Comparison of ENCODE assay signal across 9 mouse cellular contexts in the genomic region with DNA sequence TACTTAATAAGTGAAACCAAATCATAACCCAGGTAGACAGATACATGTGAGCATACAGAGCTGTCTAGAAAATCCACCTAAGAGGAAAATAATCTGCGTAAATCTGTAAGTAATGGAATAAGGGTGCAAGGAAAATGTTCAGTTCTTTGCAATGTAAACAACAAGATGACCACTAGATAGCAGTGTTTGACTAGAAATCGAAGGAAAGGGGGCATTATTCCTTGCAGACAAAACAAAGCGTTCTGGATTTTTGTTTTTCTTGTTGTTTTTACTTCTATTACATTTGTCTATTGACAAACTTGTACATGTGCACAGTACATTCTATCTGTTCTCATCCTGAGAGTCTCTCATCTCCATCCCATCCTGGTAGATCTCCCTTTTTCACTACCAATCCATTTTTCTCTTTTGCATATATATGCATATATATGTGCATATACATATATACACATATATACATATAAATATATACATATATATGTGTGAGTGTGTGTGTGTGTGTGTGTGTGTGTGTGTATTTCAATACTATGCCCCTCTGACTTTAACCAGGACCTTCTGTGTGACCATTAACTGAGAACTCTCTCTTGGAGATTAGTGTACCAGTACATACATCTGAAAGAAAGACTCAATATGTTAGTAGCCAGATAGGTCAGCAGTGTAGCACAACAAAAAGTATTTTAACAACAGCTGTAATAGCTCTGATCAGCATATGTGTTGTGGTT.
DNase-seq lines count a peak whose midpoint lies in the region; ATAC-seq and TF ChIP-seq lines count a peak whose summit lies in the region.
"Had no signal": no experiment of that assay in that cellular context is flagged by ENCODE, and none has a peak within 500 bp of the region (broad histone marks: within the 10 kb centered on the region; RNA-seq: fewer than 3 reads in every experiment).

No protein-coding gene starts in this region.

- H3K36me3 ChIP-seq in forebrain, postnatal 0 days (ENCODE audit: insufficient read depth), result no peaks in the 10 kb centered on the region
- no peaks in the 10 kb centered on the region for H3K36me3 ChIP-seq in neural tube, embryonic 14.5 days (ENCODE audit: control insufficient read depth, insufficient read depth, low read length)
- H3K36me3 ChIP-seq: heart, embryonic 13.5 days had no signal

- H3K4me1 ChIP-seq in forebrain, postnatal 0 days (ENCODE audit: insufficient read depth), result no peaks in the 10 kb centered on the region
- H3K4me1 ChIP-seq in neural tube, embryonic 14.5 days (ENCODE audit: control insufficient read depth, insufficient read depth, low read length), result no peaks in the 10 kb centered on the region
- H3K4me1 ChIP-seq: heart, embryonic 13.5 days had no signal

- H3K27me3 ChIP-seq in forebrain, postnatal 0 days (ENCODE audit: insufficient read depth, low read length), result no peaks in the 10 kb centered on the region
- no peaks in the 10 kb centered on the region for H3K27me3 ChIP-seq in neural tube, embryonic 14.5 days (ENCODE audit: control insufficient read depth, insufficient read depth, low read length)
- H3K27me3 ChIP-seq: heart, embryonic 13.5 days had no signal

- DNase-seq in layer of hippocampus, adult 2 months (ENCODE audit: low spot score in 2 of 2), result peak in 1 of 2 experiments; percentile 11
- DNase-seq in layer of hippocampus, adult 8-10 months (ENCODE audit: low spot score in 2 of 2), result no peak
- DNase-seq in NIH3T3 (ENCODE audit: low read depth), result peak; percentile 51
- DNase-seq in forebrain, postnatal 0 days, result peak; percentile 74
- DNase-seq in left cerebral cortex, adult 8-10 months (ENCODE audit: low spot score in 2 of 2), result no peak
- DNase-seq in layer of hippocampus, postnatal 36 days, result no peak

- no peak overlapping the region for H3K4me2 ChIP-seq in forebrain, postnatal 0 days (ENCODE audit: low read depth)
- no peak overlapping the region for H3K4me2 ChIP-seq in neural tube, embryonic 14.5 days (ENCODE audit: low read depth, low read length)
- H3K4me2 ChIP-seq: heart, embryonic 13.5 days had no signal

- ATAC-seq in forebrain, postnatal 0 days, result peak; percentile 55
- peak; percentile 69; the same call in 1 of the 2 replicates for ATAC-seq in neural tube, embryonic 14.5 days (ENCODE audit: low read depth)
- no peak for ATAC-seq in CD4-positive, CD25-positive, alpha-beta regulatory T cell, adult 4 months

- no peak overlapping the region for H3K9ac ChIP-seq in forebrain, postnatal 0 days
- no peak overlapping the region for H3K9ac ChIP-seq in neural tube, embryonic 14.5 days (replicated peaks; ENCODE audit: low read depth, low read length)
- H3K9ac ChIP-seq: heart, embryonic 13.5 days had no signal

- no peak overlapping the region for H3K27ac ChIP-seq in layer of hippocampus, adult 2 months
- no peak overlapping the region for H3K27ac ChIP-seq in forebrain, postnatal 0 days (ENCODE audit: low read depth, low read length)
- H3K27ac ChIP-seq in neural tube, embryonic 14.5 days (ENCODE audit: low read depth, low read length), result no peak overlapping the region
- H3K27ac ChIP-seq: heart, embryonic 13.5 days had no signal

- TF ChIP-seq CTCF in layer of hippocampus, adult 2 months (conservative IDR thresholded peaks at IDR 0.05), result peak; percentile 86
- TF ChIP-seq CTCF in forebrain, postnatal 0 days (IDR thresholded peaks at IDR 0.05; ENCODE audit: low read depth), result peak; percentile 79

- H3K9me3 ChIP-seq in forebrain, postnatal 0 days (ENCODE audit: low read length), result no peaks in the 10 kb centered on the region
- H3K9me3 ChIP-seq in neural tube, embryonic 14.5 days (ENCODE audit: control insufficient read depth, low read length), result no peaks in the 10 kb centered on the region
- H3K9me3 ChIP-seq: heart, embryonic 13.5 days had no signal

- no peak overlapping the region for H3K4me3 ChIP-seq in layer of hippocampus, adult 2 months
- H3K4me3 ChIP-seq in forebrain, postnatal 0 days (ENCODE audit: low read depth, low read length), result no peak overlapping the region
- H3K4me3 ChIP-seq in neural tube, embryonic 14.5 days (ENCODE audit: low read depth, low read length), result no peak overlapping the region
- H3K4me3 ChIP-seq: heart, embryonic 13.5 days had no signal

- WGBS in forebrain, postnatal 0 days, result 24% methylated on average over 3 of the region's 3 CpGs
- WGBS in neural tube, embryonic 14.5 days, result 53% methylated on average over 3 of the region's 3 CpGs

Comparison
In these comparisons a context has a peak if more than half of its experiments do, and no peak if none do; other contexts are left out.
1. DNase-seq: peak in NIH3T3 (single experiment) and forebrain, postnatal 0 days (single experiment); none in layer of hippocampus, adult 8-10 months (0 of 2), left cerebral cortex, adult 8-10 months (0 of 2) and layer of hippocampus, postnatal 36 days (0 of 2).